Mouse (Mus musculus): ENCODE measurements around the gene Cd300a. TPM values are rescaled to one million over a fixed set of nuclear protein-coding genes. Genes with fewer than 3 reads are reported as not detected.

Cd300a gene
- polyA plus RNA-seq, 1 experiment = 15.1 TPM

DNA sequence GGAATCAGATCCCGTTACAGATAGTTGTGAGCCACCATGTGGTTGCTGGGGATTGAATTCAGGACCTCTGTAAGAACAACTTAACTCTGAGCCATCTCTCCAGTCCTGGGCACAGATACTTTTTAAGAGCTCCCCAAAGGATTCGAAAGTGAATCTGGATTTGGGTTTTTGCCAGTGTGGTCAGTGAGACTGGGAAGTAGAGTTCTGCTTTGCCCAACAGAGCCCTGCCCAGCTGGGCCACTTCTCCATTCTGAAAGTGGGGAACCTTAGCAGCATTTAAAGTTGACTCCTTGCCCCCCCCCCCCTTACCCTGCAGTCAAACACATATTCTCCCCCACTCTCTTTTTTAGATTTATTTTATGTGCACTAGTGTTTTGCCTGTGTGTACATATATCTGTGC, 10.2 kb upstream of the Cd300a start:
- TF ChIP-seq POLR2A (IDR thresholded peaks at IDR 0.05; ENCODE audit: borderline replicate concordance, control insufficient read depth, low read depth, low read length) = no peak
- TF ChIP-seq CTCF (IDR thresholded peaks at IDR 0.05; ENCODE audit: control insufficient read depth, insufficient read depth, low read length) = no peak
- Histone ChIP-seq H3K4me1 (ENCODE audit: control insufficient read depth, insufficient read depth, low read length) (peaks cover 20% of the 10 kb centered on the region), H3K4me3 (replicated peaks; ENCODE audit: control insufficient read depth, low read depth, low read length) (no peak overlapping the region), H3K27ac (ENCODE audit: control insufficient read depth, insufficient read depth, low read depth, low read length, poor library complexity) (peak overlapping the region; percentile 66; the same call in 1 of the 2 replicates)
- WGBS = 13% methylated on average over 2 of the region's 2 CpGs

DNA sequence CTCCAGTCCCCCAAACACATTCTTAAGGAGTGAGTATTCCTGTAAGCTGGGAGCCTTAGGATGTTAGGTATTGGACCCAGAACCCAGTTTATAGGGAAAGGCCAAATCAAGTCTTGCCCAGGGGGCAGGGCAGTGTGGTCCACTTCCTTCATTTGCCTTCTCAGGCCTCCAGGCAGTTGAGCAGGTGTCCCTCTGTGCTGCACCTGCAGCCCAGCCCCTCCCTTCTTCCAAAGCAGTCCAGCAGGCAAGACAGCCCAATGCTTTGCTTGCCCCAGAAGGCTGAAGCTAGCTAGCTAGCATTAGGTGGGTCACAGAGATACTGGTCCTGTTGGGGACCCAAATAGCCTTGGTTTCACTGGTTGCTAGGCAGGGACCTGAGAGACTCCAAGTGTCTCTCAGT, 9.7 kb upstream of the Cd300a start:
- H3K4me3 ChIP-seq (replicated peaks; ENCODE audit: control insufficient read depth, low read depth, low read length) = no peak overlapping the region
- TF ChIP-seq POLR2A (IDR thresholded peaks at IDR 0.05; ENCODE audit: borderline replicate concordance, control insufficient read depth, low read depth, low read length) (no peak), CTCF (IDR thresholded peaks at IDR 0.05; ENCODE audit: control insufficient read depth, insufficient read depth, low read length) (no peak)
- peaks cover 20% of the 10 kb centered on the region for H3K4me1 ChIP-seq (ENCODE audit: control insufficient read depth, insufficient read depth, low read length)
- H3K27ac ChIP-seq (ENCODE audit: control insufficient read depth, insufficient read depth, low read depth, low read length, poor library complexity) = peak overlapping the region; percentile 66

- H3K27ac ChIP-seq (ENCODE audit: control insufficient read depth, insufficient read depth, low read depth, low read length, poor library complexity) = peak overlapping the region; percentile 66
- H3K4me1 ChIP-seq (ENCODE audit: control insufficient read depth, insufficient read depth, low read length) = peaks cover 22% of the 10 kb centered on the region
Measured at GRCm38 (mm10) chr11:114880589-114880988, 9.3 kb upstream of the Cd300a start.

DNA sequence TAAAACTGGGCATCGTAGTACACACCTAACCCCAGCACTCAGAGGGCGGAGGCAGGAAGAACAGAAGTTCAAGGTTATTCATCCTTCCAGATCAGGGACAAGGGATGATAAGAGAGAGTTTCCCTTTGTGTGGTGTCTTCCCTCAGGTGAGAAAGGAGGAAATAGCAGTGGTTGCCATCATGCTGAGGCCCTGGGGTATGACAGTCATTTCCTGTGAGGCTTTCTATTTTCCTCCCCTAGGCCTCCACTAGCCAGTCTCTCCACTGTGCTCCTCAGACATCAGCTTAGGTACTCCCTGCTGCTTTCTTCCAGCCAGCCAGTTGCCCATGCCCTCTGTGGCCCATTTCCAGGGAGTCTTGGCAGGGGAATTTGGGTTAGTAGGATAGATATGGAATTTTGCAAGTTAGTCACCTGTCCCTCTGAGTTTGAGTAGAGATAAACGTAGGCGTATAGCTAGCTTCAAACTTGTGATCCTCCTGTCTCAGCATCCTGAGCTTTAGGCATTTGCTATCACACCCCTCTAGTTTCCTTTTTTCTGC, 6.5 kb upstream of the Cd300a start:
- Histone ChIP-seq H3K4me1 (ENCODE audit: control insufficient read depth, insufficient read depth, low read length) (peaks cover 17% of the 10 kb centered on the region), H3K27ac (ENCODE audit: control insufficient read depth, insufficient read depth, low read depth, low read length, poor library complexity) (peak overlapping the region; percentile 46), H3K4me3 (replicated peaks; ENCODE audit: control insufficient read depth, low read depth, low read length) (no peak overlapping the region)
- WGBS = 70% methylated on average over 4 of the region's 4 CpGs
- TF ChIP-seq POLR2A (IDR thresholded peaks at IDR 0.05; ENCODE audit: borderline replicate concordance, control insufficient read depth, low read depth, low read length) (no peak), CTCF (IDR thresholded peaks at IDR 0.05; ENCODE audit: control insufficient read depth, insufficient read depth, low read length) (no peak)

More at GRCm38 (mm10) chr11:114880589-114880988, 9.3 kb upstream of the Cd300a start:
- TF ChIP-seq CTCF (IDR thresholded peaks at IDR 0.05; ENCODE audit: control insufficient read depth, insufficient read depth, low read length) (peak; percentile 65), POLR2A (IDR thresholded peaks at IDR 0.05; ENCODE audit: borderline replicate concordance, control insufficient read depth, low read depth, low read length) (no peak)
- WGBS = 0% methylated on average over 1 of the region's 1 CpGs
- H3K4me3 ChIP-seq (replicated peaks; ENCODE audit: control insufficient read depth, low read depth, low read length) = no peak overlapping the region

- WGBS = 55% methylated on average over 4 of the region's 4 CpGs
- Histone ChIP-seq H3K4me1 (ENCODE audit: control insufficient read depth, insufficient read depth, low read length) (peaks cover 17% of the 10 kb centered on the region), H3K4me3 (replicated peaks; ENCODE audit: control insufficient read depth, low read depth, low read length) (no peak overlapping the region), H3K27ac (ENCODE audit: control insufficient read depth, insufficient read depth, low read depth, low read length, poor library complexity) (peak overlapping the region; percentile 43)
- no peak for TF ChIP-seq POLR2A (IDR thresholded peaks at IDR 0.05; ENCODE audit: borderline replicate concordance, control insufficient read depth, low read depth, low read length)
Measured at GRCm38 (mm10) chr11:114884380-114885100, 5.3 kb upstream of the Cd300a start.

DNA sequence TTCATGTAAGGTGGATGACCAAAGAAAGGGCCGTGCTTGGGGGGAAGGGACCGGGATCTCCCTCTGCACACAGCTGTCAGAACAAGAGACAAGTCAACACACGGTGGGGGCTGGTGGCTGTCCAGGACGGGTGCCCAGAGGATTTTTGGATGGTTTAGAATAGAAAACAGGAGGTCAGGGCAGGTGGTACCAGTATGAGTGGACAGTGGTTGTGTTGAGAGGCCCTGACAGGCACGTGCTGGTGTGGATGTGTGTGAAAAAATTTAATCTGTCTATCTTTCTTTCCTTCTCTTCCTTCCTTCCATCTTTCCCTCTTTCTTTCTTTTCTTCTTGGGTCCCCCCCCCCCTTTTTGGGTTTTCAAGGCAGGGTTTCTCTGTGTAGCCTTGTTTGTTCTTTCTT, 701 bp downstream of the Cd300a start:
- peak overlapping the region; percentile 91 for H3K4me3 ChIP-seq (replicated peaks; ENCODE audit: control insufficient read depth, low read depth, low read length)
- 5% methylated on average over 5 of the region's 5 CpGs for WGBS
- peak overlapping the region; percentile 95 for H3K27ac ChIP-seq (ENCODE audit: control insufficient read depth, insufficient read depth, low read depth, low read length, poor library complexity)
- H3K4me1 ChIP-seq (ENCODE audit: control insufficient read depth, insufficient read depth, low read length) = peaks cover 2% of the 10 kb centered on the region; the same call in 1 of the 2 replicates
- TF ChIP-seq POLR2A (IDR thresholded peaks at IDR 0.05; ENCODE audit: borderline replicate concordance, control insufficient read depth, low read depth, low read length) (no peak), CTCF (IDR thresholded peaks at IDR 0.05; ENCODE audit: control insufficient read depth, insufficient read depth, low read length) (no peak)

- TF ChIP-seq POLR2A (IDR thresholded peaks at IDR 0.05; ENCODE audit: borderline replicate concordance, control insufficient read depth, low read depth, low read length) = no peak
- TF ChIP-seq CTCF (IDR thresholded peaks at IDR 0.05; ENCODE audit: control insufficient read depth, insufficient read depth, low read length) = no peak
- no peak overlapping the region for H3K4me3 ChIP-seq (replicated peaks; ENCODE audit: control insufficient read depth, low read depth, low read length)
- H3K27ac ChIP-seq (ENCODE audit: control insufficient read depth, insufficient read depth, low read depth, low read length, poor library complexity) = no peak overlapping the region
- H3K4me1 ChIP-seq (ENCODE audit: control insufficient read depth, insufficient read depth, low read length) = peaks cover 2% of the 10 kb centered on the region
- 72% methylated on average over 3 of the region's 3 CpGs for WGBS
Measured at GRCm38 (mm10) chr11:114896085-114896484, 6.2 kb downstream of the Cd300a start.

DNA sequence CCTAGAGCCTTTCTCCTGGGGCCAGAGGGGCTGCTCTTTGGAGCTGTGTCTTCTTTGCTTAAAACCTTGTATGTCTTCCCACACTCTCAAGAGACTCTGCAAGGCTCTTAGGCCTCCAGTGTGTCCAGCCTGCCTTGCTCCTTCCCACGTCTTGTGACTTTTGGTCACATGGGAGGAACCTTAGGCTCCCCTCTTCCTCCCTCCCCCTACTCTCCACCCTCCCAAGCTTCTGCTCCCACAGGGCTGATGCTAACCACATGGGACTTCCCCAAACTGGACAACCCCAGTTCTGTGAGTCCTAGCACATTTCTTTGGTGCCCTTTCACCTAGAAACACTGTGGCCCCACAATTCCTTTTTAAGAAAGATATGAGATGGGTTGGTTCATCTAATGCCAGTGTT, 8.2 kb downstream of the Cd300a start:
- H3K27ac ChIP-seq (ENCODE audit: control insufficient read depth, insufficient read depth, low read depth, low read length, poor library complexity) = peak overlapping the region; percentile 67
- 5% methylated on average over 1 of the region's 1 CpGs for WGBS
- H3K4me1 ChIP-seq (ENCODE audit: control insufficient read depth, insufficient read depth, low read length) = peaks cover 2% of the 10 kb centered on the region

More for the DNA sequence above, 8.2 kb downstream of the Cd300a start:
- TF ChIP-seq POLR2A (IDR thresholded peaks at IDR 0.05; ENCODE audit: borderline replicate concordance, control insufficient read depth, low read depth, low read length) = no peak
- TF ChIP-seq CTCF (IDR thresholded peaks at IDR 0.05; ENCODE audit: control insufficient read depth, insufficient read depth, low read length) = no peak
- H3K4me3 ChIP-seq (replicated peaks; ENCODE audit: control insufficient read depth, low read depth, low read length) = no peak overlapping the region

All from bone marrow, adult 2 months (tissue).